Mouse (Mus musculus) kidney, embryonic 16.5 days (tissue): ENCODE measurements at regions not wholly inside any gene's neighbourhood (a gene's known extent, or its start where the extent isn't known, plus 50 kb on each side); places are given as distances from the start of the nearest gene placed in this dataset.

Experiments used
- ATAC-seq: fragments of 200-750 bp; cut with Nextera tagmentation; 2 replicates; pipeline ENCODE4 v1.8.0; 2017; ENCODE audit warnings: moderate TSS enrichment; ENCODE audit not compliant: low FRiP score, low TSS enrichment
- H3K27ac ChIP-seq: fragments of 300-500 bp; sonication (generic); 2 replicates; pipeline ENCODE4 v1.5.1; 2014; ENCODE audit warnings: low read length
- H3K27me3 ChIP-seq: fragments of 300-500 bp; sonication (generic); 2 replicates; pipeline ENCODE4 v1.6.1; 2014; ENCODE audit warnings: low read length, control low read depth, mixed read lengths; ENCODE audit not compliant: insufficient read depth
- H3K36me3 ChIP-seq: fragments of 300-500 bp; sonication (generic); 2 replicates; pipeline ENCODE4 v1.6.1; 2014; ENCODE audit warnings: low read length, control low read depth, mixed read lengths; ENCODE audit not compliant: insufficient read depth
- H3K4me1 ChIP-seq: fragments of 300-500 bp; sonication (generic); 2 replicates; pipeline ENCODE4 v1.6.1; 2014; ENCODE audit warnings: low read length, control low read depth, mixed read lengths; ENCODE audit not compliant: insufficient read depth
- H3K4me2 ChIP-seq: fragments of 300-500 bp; sonication (generic); replicated peaks from 2 replicates; pipeline ENCODE4 v1.6.1; 2014; ENCODE audit warnings: low read depth, low read length
- H3K4me3 ChIP-seq: fragments of 300-500 bp; sonication (generic); 2 replicates; pipeline ENCODE4 v1.5.1; 2014; ENCODE audit warnings: mild to moderate bottlenecking, low read length
- H3K9ac ChIP-seq: fragments of 300-500 bp; sonication (generic); replicated peaks from 2 replicates; pipeline ENCODE4 v1.6.1; 2014; ENCODE audit warnings: low read length
- H3K9me3 ChIP-seq: fragments of 300-500 bp; sonication (generic); 2 replicates; pipeline ENCODE4 v1.6.1; 2016; ENCODE audit warnings: low read length, control low read depth
- WGBS: fragments of 180-500 bp; shearing (Covaris S2); extraction: QIAGEN DNeasy Blood & Tissue Kit; methylation state at CpG from one replicate; pipeline ENCODE4 v1.1.7; 2014; 5-methylcytosine and 5-hydroxymethylcytosine counted together

- no peaks in the 10 kb centered on the region for H3K9me3 ChIP-seq
- no peaks in the 10 kb centered on the region for H3K27me3 ChIP-seq
- no peak overlapping the region for H3K27ac ChIP-seq
- 63% methylated on average over 3 of the region's 3 CpGs for WGBS
- H3K4me2 ChIP-seq: no peak overlapping the region
- no peak overlapping the region for H3K9ac ChIP-seq
- no peak for ATAC-seq
- H3K4me3 ChIP-seq: no peak overlapping the region
- H3K4me1 ChIP-seq: no peaks in the 10 kb centered on the region; the same call in 1 of the 2 replicates
- H3K36me3 ChIP-seq: no peaks in the 10 kb centered on the region
These were observed 325.9 kb upstream of the Dio3 start for GRCm38 (mm10) chr12:109952933-109953332.

GRCm38 (mm10) chr12:109957305-109957704, 321.6 kb upstream of the Dio3 start:
- Histone ChIP-seq H3K36me3 (no peaks in the 10 kb centered on the region), H3K9me3 (no peaks in the 10 kb centered on the region), H3K4me1 (no peaks in the 10 kb centered on the region), H3K27ac (no peak overlapping the region), H3K27me3 (no peaks in the 10 kb centered on the region), H3K4me2 (no peak overlapping the region), H3K9ac (no peak overlapping the region), H3K4me3 (no peak overlapping the region)
- ATAC-seq: no peak
- WGBS: 77% methylated on average over 3 of the region's 3 CpGs

- ATAC-seq: peak; percentile 91
- H3K27me3 ChIP-seq: no peaks in the 10 kb centered on the region
- no peak overlapping the region for H3K4me3 ChIP-seq
- H3K36me3 ChIP-seq: no peaks in the 10 kb centered on the region
- 47% methylated on average over 18 of the region's 18 CpGs for WGBS
- H3K4me1 ChIP-seq: no peaks in the 10 kb centered on the region
- no peak overlapping the region for H3K9ac ChIP-seq
- H3K4me2 ChIP-seq: no peak overlapping the region
- no peak overlapping the region for H3K27ac ChIP-seq
- H3K9me3 ChIP-seq: no peaks in the 10 kb centered on the region
These were observed 320.3 kb upstream of the Dio3 start for GRCm38 (mm10) chr12:109958357-109959085.

- 92% methylated on average over 12 of the region's 12 CpGs for WGBS
These were observed 312.1 kb upstream of the Dio3 start for GRCm38 (mm10) chr12:109966776-109967175.

GRCm38 (mm10) chr12:109968303-109968702, 310.6 kb upstream of the Dio3 start:
- ATAC-seq: no peak
- Histone ChIP-seq H3K4me1 (no peaks in the 10 kb centered on the region), H3K27ac (no peak overlapping the region), H3K27me3 (0 out of 2 replicates have a peak, but pooled peaks cover 2% of the 10 kb centered on the region), H3K4me3 (no peak overlapping the region), H3K36me3 (no peaks in the 10 kb centered on the region), H3K9me3 (no peaks in the 10 kb centered on the region), H3K4me2 (no peak overlapping the region), H3K9ac (no peak overlapping the region)
- WGBS: 89% methylated on average over 7 of the region's 7 CpGs

More at GRCm38 (mm10) chr12:109966776-109967175, 312.1 kb upstream of the Dio3 start:
- no peak for ATAC-seq
- no peak overlapping the region for H3K27ac ChIP-seq
- H3K4me2 ChIP-seq: no peak overlapping the region
- H3K27me3 ChIP-seq: 0 out of 2 replicates have a peak, but pooled peaks cover 2% of the 10 kb centered on the region
- H3K36me3 ChIP-seq: no peaks in the 10 kb centered on the region
- no peaks in the 10 kb centered on the region for H3K4me1 ChIP-seq
- H3K4me3 ChIP-seq: no peak overlapping the region
- H3K9me3 ChIP-seq: no peaks in the 10 kb centered on the region
- no peak overlapping the region for H3K9ac ChIP-seq

GRCm38 (mm10) chr12:109971508-109971907, 307.4 kb upstream of the Dio3 start:
- no peak for ATAC-seq
- no peaks in the 10 kb centered on the region for H3K4me1 ChIP-seq
- H3K4me2 ChIP-seq: no peak overlapping the region

GRCm38 (mm10) chr12:109972366-109973015, 306.4 kb upstream of the Dio3 start:
- WGBS: 46% methylated on average over 5 of the region's 5 CpGs
- Histone ChIP-seq H3K4me1 (no peaks in the 10 kb centered on the region), H3K4me2 (no peak overlapping the region), H3K4me3 (no peak overlapping the region), H3K9ac (no peak overlapping the region), H3K27me3 (no peaks in the 10 kb centered on the region), H3K9me3 (no peaks in the 10 kb centered on the region), H3K36me3 (no peaks in the 10 kb centered on the region), H3K27ac (no peak overlapping the region)
- ATAC-seq: peak; percentile 44; the same call in 1 of the 2 replicates

More at GRCm38 (mm10) chr12:109971508-109971907, 307.4 kb upstream of the Dio3 start:
- no peaks in the 10 kb centered on the region for H3K27me3 ChIP-seq
- H3K36me3 ChIP-seq: no peaks in the 10 kb centered on the region
- H3K9ac ChIP-seq: no peak overlapping the region
- no peaks in the 10 kb centered on the region for H3K9me3 ChIP-seq
- H3K4me3 ChIP-seq: no peak overlapping the region
- 59% methylated on average over 3 of the region's 3 CpGs for WGBS
- no peak overlapping the region for H3K27ac ChIP-seq

GRCm38 (mm10) chr12:109973598-109973997, 305.3 kb upstream of the Dio3 start:
- no peak for ATAC-seq

GRCm38 (mm10) chr12:109975176-109975972, 303.5 kb upstream of the Dio3 start:
- Histone ChIP-seq H3K4me3 (no peak overlapping the region), H3K9me3 (no peaks in the 10 kb centered on the region), H3K27ac (no peak overlapping the region), H3K4me2 (no peak overlapping the region), H3K9ac (no peak overlapping the region), H3K4me1 (no peaks in the 10 kb centered on the region), H3K27me3 (no peaks in the 10 kb centered on the region), H3K36me3 (no peaks in the 10 kb centered on the region)
- WGBS: 89% methylated on average over 17 of the region's 17 CpGs
- no peak for ATAC-seq

More at GRCm38 (mm10) chr12:109973598-109973997, 305.3 kb upstream of the Dio3 start:
- H3K4me1 ChIP-seq: no peaks in the 10 kb centered on the region
- no peaks in the 10 kb centered on the region for H3K36me3 ChIP-seq
- H3K9me3 ChIP-seq: no peaks in the 10 kb centered on the region
- 79% methylated on average over 4 of the region's 4 CpGs for WGBS
- no peak overlapping the region for H3K9ac ChIP-seq
- H3K27me3 ChIP-seq: no peaks in the 10 kb centered on the region
- no peak overlapping the region for H3K4me3 ChIP-seq
- H3K27ac ChIP-seq: no peak overlapping the region
- no peak overlapping the region for H3K4me2 ChIP-seq
